Mouse (Mus musculus): ENCODE measurements around the gene Net1. TPM values are rescaled to one million over a fixed set of nuclear protein-coding genes. Genes with fewer than 3 reads are reported as not detected.

Gene Net1
- polyA plus RNA-seq, 1 experiment from 2014 or later, result 70.9 TPM

DNA sequence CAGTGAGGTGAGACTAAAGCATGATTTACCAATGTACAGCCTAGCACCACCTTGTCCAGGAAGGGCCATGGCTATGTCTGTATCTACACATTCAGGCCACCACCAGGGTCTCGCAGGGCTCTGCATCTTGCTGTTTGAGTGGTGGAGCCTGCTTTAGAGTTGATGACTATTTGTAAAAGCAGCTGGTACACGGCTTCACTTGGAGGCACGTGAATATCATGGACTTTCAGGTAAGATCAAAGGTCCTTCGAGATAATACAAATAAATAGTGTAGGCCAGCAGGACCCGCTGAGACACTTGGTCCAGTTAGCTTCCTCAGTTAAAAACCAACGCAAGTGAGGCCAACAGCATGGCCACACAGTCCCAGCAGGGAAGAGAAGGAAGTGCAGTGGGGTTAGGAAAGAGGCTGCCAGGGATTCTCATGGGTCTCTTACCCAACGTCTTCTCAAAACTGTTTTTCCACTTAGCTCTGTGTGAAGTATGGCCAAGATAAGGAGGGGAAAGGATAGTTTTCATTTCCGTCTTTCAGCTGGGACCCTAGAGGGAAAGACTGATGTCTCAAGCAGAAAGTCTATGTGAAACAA lies 22.5 kb downstream of the Net1 start:
- Histone ChIP-seq H3K4me2 (replicated peaks; ENCODE audit: low read depth, low read length) (no peak overlapping the region), H3K9me3 (ENCODE audit: control insufficient read depth, low read depth, low read length) (no peaks in the 10 kb centered on the region), H3K4me1 (ENCODE audit: control insufficient read depth, insufficient read depth, low read length) (0 out of 2 replicates have a peak, but pooled peaks cover 3% of the 10 kb centered on the region), H3K27me3 (ENCODE audit: control insufficient read depth, insufficient read depth, low read length) (no peaks in the 10 kb centered on the region), H3K27ac (ENCODE audit: low read length) (no peak overlapping the region), H3K36me3 (ENCODE audit: control insufficient read depth, insufficient read depth, low read length) (no peaks in the 10 kb centered on the region), H3K4me3 (ENCODE audit: low read depth, low read length) (no peak overlapping the region), H3K9ac (replicated peaks; ENCODE audit: low read depth, low read length) (no peak overlapping the region)
- 70% methylated on average over 8 of the region's 8 CpGs for WGBS
- no peak for ATAC-seq (ENCODE audit: insufficient number of reproducible peaks, insufficient read depth, low FRiP score, low read depth)

DNA sequence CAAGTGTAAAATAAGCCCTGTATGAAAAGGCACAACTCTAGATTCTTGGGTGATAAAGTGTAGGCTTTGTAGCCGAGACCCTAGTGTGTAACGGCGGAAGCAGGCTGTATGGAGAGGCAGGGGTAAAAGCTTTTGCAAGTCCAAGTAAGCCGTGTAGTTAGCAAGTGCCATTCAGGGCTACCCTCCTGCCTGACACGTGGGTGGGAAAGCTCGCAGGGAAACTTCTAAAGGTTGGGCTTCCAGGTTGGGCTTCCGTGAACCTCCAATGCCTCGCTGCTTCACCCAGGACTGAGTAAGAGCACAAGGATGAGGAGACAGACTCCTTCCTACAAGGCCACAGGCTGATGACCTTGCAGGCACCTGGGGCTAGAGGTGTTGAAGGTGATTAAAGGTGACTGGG lies 23.5 kb downstream of the Net1 start:
- no peaks in the 10 kb centered on the region for H3K36me3 ChIP-seq (ENCODE audit: control insufficient read depth, insufficient read depth, low read length)
- no peak overlapping the region for H3K4me3 ChIP-seq (ENCODE audit: low read depth, low read length)
- H3K27ac ChIP-seq (ENCODE audit: low read length), result no peak overlapping the region
- H3K9me3 ChIP-seq (ENCODE audit: control insufficient read depth, low read depth, low read length), result no peaks in the 10 kb centered on the region
- no peak overlapping the region for H3K9ac ChIP-seq (replicated peaks; ENCODE audit: low read depth, low read length)
- ATAC-seq (ENCODE audit: insufficient number of reproducible peaks, insufficient read depth, low FRiP score, low read depth), result no peak
- H3K27me3 ChIP-seq (ENCODE audit: control insufficient read depth, insufficient read depth, low read length), result no peaks in the 10 kb centered on the region
- no peak overlapping the region for H3K4me2 ChIP-seq (replicated peaks; ENCODE audit: low read depth, low read length)
- H3K4me1 ChIP-seq (ENCODE audit: control insufficient read depth, insufficient read depth, low read length), result 0 out of 2 replicates have a peak, but pooled peaks cover 3% of the 10 kb centered on the region
- WGBS, result 66% methylated on average over 8 of the region's 8 CpGs

DNA sequence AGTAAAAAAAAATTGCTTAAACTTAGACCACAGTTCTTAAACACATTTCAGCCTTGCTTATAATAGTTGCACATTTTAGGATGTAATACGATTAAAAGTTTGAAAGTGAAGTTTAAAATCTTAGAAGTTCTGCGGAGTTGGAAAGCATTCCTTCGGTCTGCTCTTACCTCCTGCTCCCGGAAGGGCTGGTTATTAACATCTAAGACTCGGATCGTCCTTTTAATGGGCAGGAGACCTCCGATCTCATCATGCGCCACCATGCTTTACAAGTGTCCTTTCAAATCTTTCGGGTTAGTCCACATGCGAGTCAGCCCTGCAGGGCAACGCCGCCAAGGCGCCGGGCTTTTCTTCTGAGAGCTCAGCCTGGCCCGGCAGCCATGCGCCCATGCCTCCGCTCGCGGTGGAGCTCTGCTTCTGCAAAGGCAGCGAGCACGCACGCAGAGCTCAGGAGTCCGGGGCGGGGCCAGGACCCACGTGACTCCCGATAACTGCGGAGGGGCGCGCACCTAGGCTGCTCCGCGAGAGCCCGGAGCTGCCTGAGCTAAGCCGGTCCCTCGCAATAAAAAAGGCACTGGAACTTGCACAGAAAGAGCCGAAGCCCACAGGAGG lies 24.8 kb downstream of the Net1 start:
- Histone ChIP-seq H3K27me3 (ENCODE audit: control insufficient read depth, insufficient read depth, low read length) (no peaks in the 10 kb centered on the region), H3K36me3 (ENCODE audit: control insufficient read depth, insufficient read depth, low read length) (peaks cover 4% of the 10 kb centered on the region; the same call in 1 of the 2 replicates), H3K4me3 (ENCODE audit: low read depth, low read length) (peak overlapping the region; percentile 60), H3K9me3 (ENCODE audit: control insufficient read depth, low read depth, low read length) (no peaks in the 10 kb centered on the region), H3K9ac (replicated peaks; ENCODE audit: low read depth, low read length) (peak overlapping the region; percentile 47), H3K4me1 (ENCODE audit: control insufficient read depth, insufficient read depth, low read length) (0 out of 2 replicates have a peak, but pooled peaks cover 3% of the 10 kb centered on the region), H3K4me2 (replicated peaks; ENCODE audit: low read depth, low read length) (peak overlapping the region; percentile 52), H3K27ac (ENCODE audit: low read length) (peak overlapping the region; percentile 73)
- ATAC-seq (ENCODE audit: insufficient number of reproducible peaks, insufficient read depth, low FRiP score, low read depth), result peak; percentile 98
- WGBS, result under 1% methylated on average over 35 of the region's 35 CpGs

DNA sequence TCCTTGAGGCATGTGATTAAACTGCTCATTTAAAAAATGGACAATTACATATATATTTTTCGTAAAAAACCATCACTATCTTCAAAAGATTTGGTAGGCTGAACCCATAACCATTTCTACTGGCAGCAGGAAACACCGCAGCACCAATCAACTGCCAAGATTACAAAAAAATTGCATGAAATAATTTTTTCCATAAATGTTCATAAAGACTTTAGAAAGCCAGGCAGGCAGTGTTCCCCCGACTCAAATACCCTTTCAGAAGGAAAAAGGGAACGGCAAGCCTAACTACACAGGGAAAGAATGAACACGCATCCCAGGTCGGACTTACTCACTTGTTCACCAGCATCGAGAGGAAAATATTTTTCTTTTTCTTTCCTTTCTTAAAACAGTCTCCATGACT lies 25.4 kb downstream of the Net1 start:
- H3K4me2 ChIP-seq (replicated peaks; ENCODE audit: low read depth, low read length), result peak overlapping the region; percentile 52
- H3K27ac ChIP-seq (ENCODE audit: low read length), result no peak overlapping the region; the same call in 1 of the 2 replicates
- ATAC-seq (ENCODE audit: insufficient number of reproducible peaks, insufficient read depth, low FRiP score, low read depth), result no peak
- H3K4me3 ChIP-seq (ENCODE audit: low read depth, low read length), result peak overlapping the region; percentile 60
- H3K9me3 ChIP-seq (ENCODE audit: control insufficient read depth, low read depth, low read length), result no peaks in the 10 kb centered on the region
- peaks cover 11% of the 10 kb centered on the region for H3K36me3 ChIP-seq (ENCODE audit: control insufficient read depth, insufficient read depth, low read length)
- H3K27me3 ChIP-seq (ENCODE audit: control insufficient read depth, insufficient read depth, low read length), result no peaks in the 10 kb centered on the region
- 11% methylated on average over 7 of the region's 7 CpGs for WGBS
- H3K9ac ChIP-seq (replicated peaks; ENCODE audit: low read depth, low read length), result peak overlapping the region; percentile 47
- 0 out of 2 replicates have a peak, but pooled peaks cover 3% of the 10 kb centered on the region for H3K4me1 ChIP-seq (ENCODE audit: control insufficient read depth, insufficient read depth, low read length)

DNA sequence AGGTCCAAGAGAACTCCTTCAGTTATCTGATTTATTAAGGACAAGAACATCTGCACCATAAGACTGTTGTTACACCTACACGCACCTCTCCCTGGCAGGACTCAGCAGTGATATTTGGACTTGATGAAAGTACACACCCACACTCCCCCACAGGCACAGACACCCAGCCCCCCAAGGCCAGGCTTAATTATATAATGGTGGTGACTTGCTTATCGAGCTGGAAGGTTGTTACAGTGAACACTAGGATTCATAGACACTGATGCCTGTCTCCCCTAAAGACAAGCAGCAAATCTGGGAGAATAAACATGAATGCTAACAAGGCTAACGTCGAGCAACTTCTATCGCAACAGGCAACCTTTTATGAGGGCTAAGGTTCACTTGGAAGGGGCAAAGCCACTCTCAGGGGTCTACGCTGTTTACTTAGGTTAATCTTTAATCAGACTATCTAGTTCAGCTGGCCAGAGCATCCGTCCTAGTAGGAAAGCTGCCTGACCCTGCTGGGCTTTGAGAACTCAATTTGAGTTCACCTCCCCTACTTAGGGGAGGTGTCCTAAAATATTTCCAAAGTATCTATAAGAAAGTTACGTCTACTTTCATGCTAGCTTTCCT lies 26.4 kb downstream of the Net1 start:
- Histone ChIP-seq H3K9ac (replicated peaks; ENCODE audit: low read depth, low read length) (peak overlapping the region; percentile 47; the same call in 1 of the 2 replicates), H3K4me1 (ENCODE audit: control insufficient read depth, insufficient read depth, low read length) (0 out of 2 replicates have a peak, but pooled peaks cover 3% of the 10 kb centered on the region), H3K27ac (ENCODE audit: low read length) (no peak overlapping the region), H3K36me3 (ENCODE audit: control insufficient read depth, insufficient read depth, low read length) (peaks cover 21% of the 10 kb centered on the region), H3K9me3 (ENCODE audit: control insufficient read depth, low read depth, low read length) (no peaks in the 10 kb centered on the region), H3K4me2 (replicated peaks; ENCODE audit: low read depth, low read length) (peak overlapping the region; percentile 52), H3K4me3 (ENCODE audit: low read depth, low read length) (peak overlapping the region; percentile 60), H3K27me3 (ENCODE audit: control insufficient read depth, insufficient read depth, low read length) (no peaks in the 10 kb centered on the region)
- 23% methylated on average over 8 of the region's 8 CpGs for WGBS
- ATAC-seq (ENCODE audit: insufficient number of reproducible peaks, insufficient read depth, low FRiP score, low read depth), result no peak

DNA sequence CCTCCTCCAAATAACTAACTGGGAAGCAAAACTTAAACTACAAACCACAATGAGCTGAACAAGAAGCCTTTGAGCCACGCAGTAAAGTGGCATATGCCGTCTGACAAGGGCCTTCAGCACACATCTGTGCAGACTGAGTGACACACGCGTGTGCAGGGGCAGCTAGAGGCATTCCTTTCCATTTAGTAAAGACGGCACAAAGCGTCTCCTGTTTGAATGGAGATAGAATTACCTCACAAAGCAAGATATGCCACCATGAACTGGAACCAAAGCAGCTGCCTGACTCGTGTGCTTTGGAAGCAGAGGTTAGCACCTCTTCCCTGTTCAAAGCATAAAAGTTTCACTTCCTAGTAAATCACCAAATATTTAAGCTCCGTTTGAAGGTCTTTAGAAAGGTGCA lies 28.0 kb downstream of the Net1 start:
- no peak for ATAC-seq (ENCODE audit: insufficient number of reproducible peaks, insufficient read depth, low FRiP score, low read depth)
- Histone ChIP-seq H3K4me2 (replicated peaks; ENCODE audit: low read depth, low read length) (peak overlapping the region; percentile 23), H3K4me1 (ENCODE audit: control insufficient read depth, insufficient read depth, low read length) (0 out of 2 replicates have a peak, but pooled peaks cover 3% of the 10 kb centered on the region), H3K4me3 (ENCODE audit: low read depth, low read length) (no peak overlapping the region), H3K36me3 (ENCODE audit: control insufficient read depth, insufficient read depth, low read length) (peaks cover 31% of the 10 kb centered on the region), H3K9me3 (ENCODE audit: control insufficient read depth, low read depth, low read length) (no peaks in the 10 kb centered on the region), H3K9ac (replicated peaks; ENCODE audit: low read depth, low read length) (no peak overlapping the region), H3K27ac (ENCODE audit: low read length) (peak overlapping the region; percentile 17; the same call in 1 of the 2 replicates), H3K27me3 (ENCODE audit: control insufficient read depth, insufficient read depth, low read length) (no peaks in the 10 kb centered on the region)
- WGBS, result 47% methylated on average over 8 of the region's 8 CpGs

DNA sequence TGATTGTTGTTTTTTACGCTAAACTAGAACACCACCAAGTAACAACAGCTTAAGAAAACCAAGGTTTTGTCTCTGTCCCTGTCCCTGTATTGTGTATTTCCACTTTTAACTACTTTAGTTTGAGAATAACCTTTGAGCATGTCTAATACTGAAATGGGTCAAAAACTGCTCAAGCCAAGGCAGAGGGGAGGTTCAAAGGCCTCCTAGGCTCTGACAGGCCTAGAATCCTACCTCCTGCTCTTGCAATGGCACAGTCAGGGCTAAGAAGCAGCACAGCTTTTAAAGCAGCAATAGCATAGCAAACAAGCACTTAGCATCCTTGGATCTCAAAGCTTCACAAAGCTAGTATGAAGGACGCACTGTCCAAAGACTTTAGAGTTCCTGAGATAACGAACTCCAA lies 28.9 kb downstream of the Net1 start:
- H3K9me3 ChIP-seq (ENCODE audit: control insufficient read depth, low read depth, low read length), result no peaks in the 10 kb centered on the region
- no peak overlapping the region for H3K9ac ChIP-seq (replicated peaks; ENCODE audit: low read depth, low read length)
- H3K4me2 ChIP-seq (replicated peaks; ENCODE audit: low read depth, low read length), result no peak overlapping the region
- H3K27me3 ChIP-seq (ENCODE audit: control insufficient read depth, insufficient read depth, low read length), result no peaks in the 10 kb centered on the region
- 0 out of 2 replicates have a peak, but pooled peaks cover 3% of the 10 kb centered on the region for H3K4me1 ChIP-seq (ENCODE audit: control insufficient read depth, insufficient read depth, low read length)
- no peak for ATAC-seq (ENCODE audit: insufficient number of reproducible peaks, insufficient read depth, low FRiP score, low read depth)
- H3K4me3 ChIP-seq (ENCODE audit: low read depth, low read length), result no peak overlapping the region
- H3K36me3 ChIP-seq (ENCODE audit: control insufficient read depth, insufficient read depth, low read length), result peaks cover 39% of the 10 kb centered on the region
- no peak overlapping the region for H3K27ac ChIP-seq (ENCODE audit: low read length)
- WGBS, result 87% methylated on average over 3 of the region's 3 CpGs

DNA sequence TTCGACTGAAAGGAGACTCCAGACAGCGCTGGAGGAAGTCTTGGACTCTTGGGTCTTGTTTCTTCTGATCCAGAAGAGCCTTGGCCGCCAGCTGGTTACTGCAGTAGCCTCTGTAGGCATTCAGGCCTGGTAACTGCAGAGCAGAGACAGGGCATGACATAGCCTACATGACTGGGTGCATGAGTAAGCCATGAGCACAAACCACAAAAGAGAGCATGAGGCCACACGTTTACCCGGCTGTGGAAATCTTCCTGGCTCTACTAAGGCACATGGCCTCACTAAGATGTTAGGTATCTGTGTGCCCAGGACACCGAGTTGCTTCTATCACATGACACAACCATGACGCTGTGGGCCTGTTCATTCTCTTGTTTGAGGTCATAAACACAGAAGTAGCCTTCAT lies 31.4 kb downstream of the Net1 start:
- Histone ChIP-seq H3K27ac (ENCODE audit: low read length) (no peak overlapping the region), H3K36me3 (ENCODE audit: control insufficient read depth, insufficient read depth, low read length) (peaks cover 47% of the 10 kb centered on the region), H3K4me3 (ENCODE audit: low read depth, low read length) (no peak overlapping the region), H3K9ac (replicated peaks; ENCODE audit: low read depth, low read length) (no peak overlapping the region), H3K4me1 (ENCODE audit: control insufficient read depth, insufficient read depth, low read length) (no peaks in the 10 kb centered on the region), H3K4me2 (replicated peaks; ENCODE audit: low read depth, low read length) (no peak overlapping the region), H3K9me3 (ENCODE audit: control insufficient read depth, low read depth, low read length) (no peaks in the 10 kb centered on the region), H3K27me3 (ENCODE audit: control insufficient read depth, insufficient read depth, low read length) (no peaks in the 10 kb centered on the region)
- WGBS, result 95% methylated on average over 7 of the region's 7 CpGs
- no peak for ATAC-seq (ENCODE audit: insufficient number of reproducible peaks, insufficient read depth, low FRiP score, low read depth)

All from stomach, embryonic 14.5 days (tissue).